Mouse (Mus musculus) embryonic facial prominence, embryonic 11.5 days (tissue): Measurements from ENCODE around the gene Vasp. TPM values are rescaled to one million over a fixed set of nuclear protein-coding genes. Genes with fewer than 3 reads are reported as not detected.

Source experiments
- ATAC-seq: fragments of 200-750 bp; cut with Nextera tagmentation; replicated peaks from 2 replicates; pipeline ENCODE4 v1.8.0; 2017; ENCODE audit warnings: low read depth; ENCODE audit not compliant: insufficient number of reproducible peaks, low FRiP score, low TSS enrichment
- DNase-seq: peaks from one replicate; pipeline ENCODE4 v3.0.0-alpha.2; 2015; ENCODE audit warnings: low spot score
- H3K27ac ChIP-seq: fragments of 300-500 bp; sonication (generic); replicated peaks from 2 replicates; pipeline ENCODE4 v1.5.1; 2014; ENCODE audit warnings: mild to moderate bottlenecking, low read depth, low read length, control low read depth
- H3K27me3 ChIP-seq: fragments of 300-500 bp; sonication (generic); 2 replicates; pipeline ENCODE4 v1.6.1; 2014; ENCODE audit warnings: mild to moderate bottlenecking, low read length, moderate library complexity, mixed read lengths; ENCODE audit not compliant: control insufficient read depth, insufficient read depth
- H3K36me3 ChIP-seq: fragments of 300-500 bp; sonication (generic); replicated peaks from 2 replicates; pipeline ENCODE4 v1.6.1; 2014; ENCODE audit warnings: low read depth, mild to moderate bottlenecking, low read length, moderate library complexity, mixed read lengths; ENCODE audit not compliant: control insufficient read depth, insufficient read depth
- H3K4me1 ChIP-seq: fragments of 300-500 bp; sonication (generic); 2 replicates; pipeline ENCODE4 v1.6.1; 2014; ENCODE audit warnings: low read length, mixed read lengths; ENCODE audit not compliant: control insufficient read depth, insufficient read depth
- H3K4me2 ChIP-seq: fragments of 300-500 bp; sonication (generic); 2 replicates; pipeline ENCODE4 v1.6.1; 2014; ENCODE audit warnings: low read depth, mild to moderate bottlenecking, control low read depth, low read length, moderate library complexity
- H3K4me3 ChIP-seq: fragments of 300-500 bp; sonication (generic); 2 replicates; pipeline ENCODE4 v1.5.1; 2014; ENCODE audit warnings: low read depth, low read length, control low read depth
- H3K9ac ChIP-seq: fragments of 300-500 bp; sonication (generic); replicated peaks from 2 replicates; pipeline ENCODE4 v1.6.1; 2014; ENCODE audit warnings: mild to moderate bottlenecking, control low read depth, low read length
- H3K9me3 ChIP-seq: fragments of 300-500 bp; sonication (generic); replicated peaks from 2 replicates; pipeline ENCODE4 v1.6.1; 2016; ENCODE audit warnings: mild to moderate bottlenecking, low read length, inconsistent platforms, mixed read lengths; ENCODE audit not compliant: control insufficient read depth
- WGBS: fragments of 180-500 bp; shearing (Covaris S2); extraction: QIAGEN DNeasy Blood & Tissue Kit; methylation state at CpG from one replicate; pipeline ENCODE4 v1.1.7; 2014; 5-methylcytosine and 5-hydroxymethylcytosine counted together
- polyA plus RNA-seq: library from polyadenylated mRNA; unstranded; fragments of >200 nt; fragmentation: Nextera tagmentation; extraction: Ambion mirVana; gene quantifications from 2 replicates; pipeline ENCODE4 v1.2.1, GENCODE M21; 2014

The Vasp gene
- polyA plus RNA-seq, 1 experiment from 2014 or later: 53.2 TPM

DNA sequence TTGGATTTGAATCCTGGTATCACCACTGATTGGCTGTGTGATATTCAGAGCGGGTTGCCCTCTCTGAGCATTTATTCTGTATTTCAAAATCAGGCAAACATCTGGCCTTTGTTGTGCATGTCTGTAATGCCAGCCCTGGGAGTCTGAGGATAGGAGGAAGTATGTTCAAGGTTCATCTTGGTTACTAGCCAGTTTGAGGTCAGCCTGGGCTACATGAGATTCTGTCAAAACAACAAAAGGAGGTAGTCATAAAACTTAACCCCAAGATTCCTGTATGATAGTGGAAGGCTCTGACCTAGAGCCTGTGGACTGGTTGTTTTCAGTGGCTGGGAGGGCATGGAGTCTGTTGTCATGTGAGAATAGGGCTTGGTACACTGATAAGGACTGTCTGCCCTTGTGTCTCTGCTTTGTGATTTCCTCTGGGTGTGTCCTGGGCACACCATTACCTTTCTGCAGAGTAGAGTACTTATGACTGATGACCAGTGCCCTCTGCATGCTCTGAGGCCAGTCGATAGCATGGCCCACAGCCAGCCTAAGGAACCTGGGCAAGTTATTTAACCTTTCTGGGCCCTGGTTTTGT, 36.4 kb downstream of the Vasp start:
- Histone ChIP-seq H3K36me3 (no peaks in the 10 kb centered on the region), H3K27ac (no peak overlapping the region)

GRCm38 (mm10) chr7:19234652-19235051, 37.0 kb downstream of the Vasp start:
- Histone ChIP-seq H3K4me1 (no peaks in the 10 kb centered on the region), H3K27ac (no peak overlapping the region), H3K27me3 (no peaks in the 10 kb centered on the region), H3K4me3 (no peak overlapping the region), H3K36me3 (no peaks in the 10 kb centered on the region), H3K9ac (no peak overlapping the region), H3K4me2 (no peak overlapping the region), H3K9me3 (no peaks in the 10 kb centered on the region)
- ATAC-seq: no peak
- 77% methylated on average over 5 of the region's 5 CpGs for WGBS
- DNase-seq: no peak

More for the DNA sequence above, 36.4 kb downstream of the Vasp start:
- WGBS: 92% methylated on average over 2 of the region's 2 CpGs
- Histone ChIP-seq H3K4me1 (no peaks in the 10 kb centered on the region), H3K4me3 (no peak overlapping the region), H3K9me3 (no peaks in the 10 kb centered on the region), H3K4me2 (no peak overlapping the region), H3K27me3 (no peaks in the 10 kb centered on the region), H3K9ac (no peak overlapping the region; the same call in 1 of the 2 replicates)
- DNase-seq (no peak), ATAC-seq (no peak)

DNA sequence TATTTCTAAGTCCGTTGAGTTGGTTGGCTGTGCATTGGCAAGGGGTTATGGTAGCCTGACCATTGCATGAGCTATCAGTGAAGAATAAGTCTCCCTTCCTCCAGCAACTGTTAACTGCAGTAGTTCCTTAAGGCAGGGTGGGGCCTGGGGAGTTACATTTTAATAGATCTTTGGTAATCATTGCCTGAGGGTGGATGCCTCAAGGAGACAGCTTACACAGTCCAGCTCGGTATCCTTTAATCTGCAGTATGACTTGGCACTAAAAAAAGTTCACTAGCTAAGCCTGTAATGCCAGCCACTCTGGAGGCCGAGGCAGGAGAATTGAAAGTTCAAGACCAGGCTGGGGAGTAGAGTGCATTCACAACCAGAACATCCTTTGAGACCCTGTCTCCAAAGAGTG, 39.8 kb downstream of the Vasp start:
- H3K4me1 ChIP-seq: no peaks in the 10 kb centered on the region
- no peak overlapping the region for H3K4me3 ChIP-seq
- no peaks in the 10 kb centered on the region for H3K9me3 ChIP-seq
- ATAC-seq (no peak), DNase-seq (no peak)
- H3K27me3 ChIP-seq: no peaks in the 10 kb centered on the region
- no peaks in the 10 kb centered on the region for H3K36me3 ChIP-seq
- H3K9ac ChIP-seq: no peak overlapping the region
- H3K27ac ChIP-seq: no peak overlapping the region
- H3K4me2 ChIP-seq: no peak overlapping the region
- 85% methylated on average over 3 of the region's 3 CpGs for WGBS

- DNase-seq: no peak
- Histone ChIP-seq H3K9me3 (no peaks in the 10 kb centered on the region), H3K36me3 (no peaks in the 10 kb centered on the region), H3K4me3 (no peak overlapping the region), H3K27me3 (no peaks in the 10 kb centered on the region), H3K4me2 (no peak overlapping the region), H3K4me1 (no peaks in the 10 kb centered on the region), H3K27ac (no peak overlapping the region), H3K9ac (no peak overlapping the region)
- WGBS: 93% methylated on average over 5 of the region's 5 CpGs
- no peak for ATAC-seq
Measured at GRCm38 (mm10) chr7:19230899-19231298, 40.7 kb downstream of the Vasp start.

- Histone ChIP-seq H3K4me2 (no peak overlapping the region), H3K27ac (no peak overlapping the region), H3K4me3 (no peak overlapping the region), H3K4me1 (no peaks in the 10 kb centered on the region), H3K27me3 (no peaks in the 10 kb centered on the region), H3K36me3 (no peaks in the 10 kb centered on the region), H3K9ac (0 out of 2 replicates have a peak overlapping the region, but pooled peaks have one; percentile 22), H3K9me3 (no peaks in the 10 kb centered on the region)
- no peak for ATAC-seq
- WGBS: 100% methylated on average over 2 of the region's 2 CpGs
- no peak for DNase-seq
Measured at GRCm38 (mm10) chr7:19230041-19230580, 41.5 kb downstream of the Vasp start.

GRCm38 (mm10) chr7:19229404-19229803, 42.2 kb downstream of the Vasp start:
- Histone ChIP-seq H3K9ac (peak overlapping the region; percentile 73), H3K27me3 (no peaks in the 10 kb centered on the region), H3K4me2 (peak overlapping the region; percentile 83), H3K36me3 (no peaks in the 10 kb centered on the region), H3K9me3 (no peaks in the 10 kb centered on the region), H3K4me1 (no peaks in the 10 kb centered on the region), H3K4me3 (peak overlapping the region; percentile 65), H3K27ac (peak overlapping the region; percentile 41; the same call in 1 of the 2 replicates)
- ATAC-seq: no peak
- DNase-seq: no peak
- WGBS: 49% methylated on average over 5 of the region's 5 CpGs

GRCm38 (mm10) chr7:19228793-19229148, 42.8 kb downstream of the Vasp start:
- DNase-seq (no peak), ATAC-seq (no peak)
- Histone ChIP-seq H3K36me3 (no peaks in the 10 kb centered on the region), H3K4me3 (peak overlapping the region; percentile 65), H3K9ac (peak overlapping the region; percentile 73), H3K9me3 (no peaks in the 10 kb centered on the region), H3K4me2 (peak overlapping the region; percentile 83), H3K4me1 (no peaks in the 10 kb centered on the region), H3K27ac (peak overlapping the region; percentile 41; the same call in 1 of the 2 replicates), H3K27me3 (no peaks in the 10 kb centered on the region)
- under 1% methylated on average over 14 of the region's 14 CpGs for WGBS

DNA sequence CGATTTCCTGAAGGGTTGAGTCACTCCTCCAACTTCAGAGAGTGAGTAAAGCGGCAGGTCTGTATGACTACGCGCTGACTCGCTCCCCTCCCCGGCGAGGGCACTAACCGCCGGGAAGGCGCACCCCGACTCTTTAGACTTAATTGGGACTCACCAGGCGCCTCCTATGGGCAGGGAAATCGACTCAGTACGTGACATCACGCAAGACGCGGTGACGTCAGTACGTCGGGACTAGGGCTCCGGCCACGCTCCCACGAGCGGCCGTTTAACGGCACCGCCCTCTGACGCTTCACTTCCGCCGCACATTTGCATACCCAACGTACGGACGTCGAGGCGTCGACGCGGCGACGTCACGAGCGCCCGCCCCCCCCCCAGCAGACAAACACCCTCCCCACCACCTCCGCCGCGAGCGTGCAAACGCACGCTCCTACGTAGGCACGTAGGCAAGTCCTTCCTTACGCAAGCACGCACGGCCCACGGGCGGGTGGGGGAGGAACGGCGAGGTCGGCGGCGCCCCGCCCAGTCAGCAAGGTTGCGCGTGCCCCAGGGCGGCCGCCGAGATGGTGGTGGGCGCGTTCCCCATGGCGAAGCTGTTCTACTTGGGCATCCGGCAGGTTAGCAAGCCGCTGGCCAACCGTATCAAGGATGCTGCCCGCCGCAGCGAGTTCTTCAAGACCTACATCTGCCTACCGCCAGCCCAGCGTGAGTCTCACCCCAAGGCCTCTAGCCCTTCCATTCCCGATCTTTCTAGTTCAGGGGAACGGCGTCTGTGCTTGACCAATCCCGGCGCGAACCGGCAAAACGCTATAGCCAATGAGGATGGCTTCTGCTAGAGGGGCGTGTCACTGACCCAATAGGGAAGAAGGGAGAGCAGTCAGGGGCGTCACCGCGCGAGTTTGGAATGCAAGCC, 43.5 kb downstream of the Vasp start, which contains the start of gene Opa3:
Gene Opa3, plus strand, starts transcription at position 452 of the 910 bp plus-strand sequence.
- Histone ChIP-seq H3K27me3 (no peaks in the 10 kb centered on the region), H3K36me3 (no peaks in the 10 kb centered on the region), H3K4me1 (no peaks in the 10 kb centered on the region), H3K4me2 (peak within 1 kb of the TSS; percentile 83), H3K9me3 (no peaks in the 10 kb centered on the region), H3K9ac (peak within 1 kb of the TSS; percentile 77), H3K4me3 (peak within 1 kb of the TSS; percentile 65), H3K27ac (peak within 1 kb of the TSS; percentile 96)
- WGBS: 0% methylated on average over 91 of the region's 91 CpGs
- DNase-seq (peak; percentile 100), ATAC-seq (peak; percentile 95)
